Mouse (Mus musculus): Measurements from ENCODE around the gene Ccnq. TPM values are rescaled to one million over a fixed set of nuclear protein-coding genes. Genes with fewer than 3 reads are reported as not detected.
A peak's percentile ranks its signal among the peaks of the same experiment; 100 is the strongest.
"Not testable (repeated sequence)": the region's sequence is repeated elsewhere in the genome, so short reads cannot be mapped to it uniquely, and the experiment has no call there.

Ccnq gene
- polyA plus RNA-seq, 1 experiment from 2014 or later = 39.8 TPM

DNA sequence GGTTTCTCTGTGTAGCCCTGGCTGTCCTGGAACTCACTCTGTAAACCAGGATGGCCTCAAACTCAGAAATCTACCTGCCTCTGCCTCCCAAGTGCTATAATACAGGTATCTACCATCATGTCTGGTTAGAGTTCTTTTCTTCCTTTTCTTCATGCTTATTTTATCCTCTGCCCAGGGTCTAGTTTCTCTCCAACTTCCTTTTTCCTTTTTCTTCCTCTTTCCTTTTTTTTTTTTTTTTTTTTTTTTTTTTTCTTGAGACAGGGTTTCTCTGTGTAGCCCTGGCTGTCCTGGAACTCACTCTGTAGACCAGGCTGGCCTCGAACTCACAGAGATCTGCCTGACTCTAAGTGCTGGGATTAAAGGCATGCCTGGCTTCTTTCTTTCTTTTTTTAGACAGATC is 2.6 kb upstream of the Ccnq start:
- not testable (repeated sequence) for H3K4me1 ChIP-seq (replicated peaks); H3K4me3 ChIP-seq (replicated peaks); H3K4me2 ChIP-seq (replicated peaks); H3K9me3 ChIP-seq; H3K27ac ChIP-seq; H3K27me3 ChIP-seq (replicated peaks); H3K36me3 ChIP-seq; ATAC-seq; H3K9ac ChIP-seq
- whole genome bisulfite sequencing = 84% methylated on average over 1 of the region's 1 CpGs

DNA sequence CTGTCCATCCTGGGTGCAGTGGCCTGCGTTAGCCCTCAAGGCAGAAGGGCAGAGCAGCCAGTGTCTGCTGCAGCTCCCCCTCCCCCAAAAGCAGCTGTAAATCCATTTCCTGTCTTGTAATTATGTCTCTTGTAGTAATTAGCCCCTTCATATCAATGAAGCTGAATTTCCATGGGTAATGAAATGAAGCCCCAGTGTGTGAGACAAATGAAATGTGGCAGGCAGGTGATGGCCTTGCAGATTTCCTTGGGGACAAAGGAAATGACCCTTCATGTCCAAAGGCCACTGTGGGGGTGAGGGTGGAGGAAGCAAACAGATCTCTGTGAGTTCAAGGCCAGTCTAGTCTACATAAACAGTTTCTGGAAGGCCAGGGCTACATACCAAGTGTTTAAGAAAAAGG is 1.7 kb upstream of the Ccnq start:
- Histone ChIP-seq H3K4me2 (replicated peaks) (no peak overlapping the region), H3K4me3 (replicated peaks) (no peak overlapping the region), H3K9me3 (no peaks in the 10 kb centered on the region), H3K9ac (no peak overlapping the region), H3K27me3 (replicated peaks) (no peaks in the 10 kb centered on the region), H3K27ac (no peak overlapping the region), H3K4me1 (replicated peaks) (0 out of 2 replicates have a peak, but pooled peaks cover 5% of the 10 kb centered on the region), H3K36me3 (0 out of 2 replicates have a peak, but pooled peaks cover 2% of the 10 kb centered on the region)
- 76% methylated on average over 1 of the region's 1 CpGs for WGBS
- no peak for ATAC-seq

DNA sequence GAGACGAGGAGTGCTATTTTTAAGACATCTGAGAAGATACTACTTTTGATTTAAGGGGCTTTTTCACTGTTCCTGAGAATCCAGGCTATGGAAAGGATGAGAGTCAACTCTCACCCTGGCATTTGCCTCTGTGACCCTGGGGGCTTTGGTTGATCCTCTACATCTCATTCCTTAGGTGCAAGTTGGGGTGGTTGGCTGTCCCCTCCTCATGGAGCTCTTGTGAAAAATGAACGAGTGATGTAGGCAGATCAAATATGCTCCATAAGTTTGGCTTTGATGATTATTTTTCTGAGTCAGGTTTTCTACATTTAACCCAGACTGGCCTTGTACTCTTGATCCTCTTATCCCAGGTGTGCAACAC is 294 bp upstream of the Ccnq start:
- H3K27ac ChIP-seq = peak overlapping the region; percentile 84; the same call in 1 of the 2 replicates
- 0 out of 2 replicates have a peak, but pooled peaks cover 5% of the 10 kb centered on the region for H3K4me1 ChIP-seq (replicated peaks)
- peak overlapping the region; percentile 66 for H3K4me2 ChIP-seq (replicated peaks)
- no peaks in the 10 kb centered on the region for H3K27me3 ChIP-seq (replicated peaks)
- H3K9me3 ChIP-seq = no peaks in the 10 kb centered on the region
- H3K36me3 ChIP-seq = 0 out of 2 replicates have a peak, but pooled peaks cover 2% of the 10 kb centered on the region
- peak; percentile 23; the same call in 1 of the 2 replicates for ATAC-seq
- peak overlapping the region; percentile 69 for H3K4me3 ChIP-seq (replicated peaks)
- 5% methylated on average over 2 of the region's 2 CpGs for WGBS
- H3K9ac ChIP-seq = peak overlapping the region; percentile 64; the same call in 1 of the 2 replicates

DNA sequence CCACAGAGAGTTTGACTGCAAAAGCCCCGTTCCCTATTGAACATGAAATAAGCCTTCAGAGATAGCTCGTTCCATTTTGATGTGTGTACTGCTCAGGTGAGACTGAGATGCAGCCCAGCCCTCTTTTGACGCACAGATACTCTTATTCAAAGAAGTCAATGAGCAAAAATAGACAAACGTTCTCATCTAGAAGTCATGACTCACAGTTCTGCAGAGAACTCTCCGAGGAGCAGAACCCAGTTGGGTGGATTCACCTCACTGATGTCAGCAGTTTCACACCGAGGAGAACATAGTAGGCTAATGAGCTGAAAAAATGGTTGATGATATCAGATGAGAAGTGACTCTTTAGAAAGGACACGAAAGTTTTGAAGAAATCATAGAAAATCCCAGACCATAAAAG is 5.3 kb downstream of the Ccnq start:
- 0 out of 2 replicates have a peak, but pooled peaks cover 2% of the 10 kb centered on the region for H3K36me3 ChIP-seq
- H3K4me2 ChIP-seq (replicated peaks) = no peak overlapping the region
- no peak overlapping the region for H3K9ac ChIP-seq
- ATAC-seq = no peak
- H3K9me3 ChIP-seq = no peaks in the 10 kb centered on the region
- H3K4me3 ChIP-seq (replicated peaks) = no peak overlapping the region
- 0 out of 2 replicates have a peak, but pooled peaks cover 5% of the 10 kb centered on the region for H3K4me1 ChIP-seq (replicated peaks)
- no peaks in the 10 kb centered on the region for H3K27me3 ChIP-seq (replicated peaks)
- 83% methylated on average over 7 of the region's 7 CpGs for WGBS
- no peak overlapping the region for H3K27ac ChIP-seq

DNA sequence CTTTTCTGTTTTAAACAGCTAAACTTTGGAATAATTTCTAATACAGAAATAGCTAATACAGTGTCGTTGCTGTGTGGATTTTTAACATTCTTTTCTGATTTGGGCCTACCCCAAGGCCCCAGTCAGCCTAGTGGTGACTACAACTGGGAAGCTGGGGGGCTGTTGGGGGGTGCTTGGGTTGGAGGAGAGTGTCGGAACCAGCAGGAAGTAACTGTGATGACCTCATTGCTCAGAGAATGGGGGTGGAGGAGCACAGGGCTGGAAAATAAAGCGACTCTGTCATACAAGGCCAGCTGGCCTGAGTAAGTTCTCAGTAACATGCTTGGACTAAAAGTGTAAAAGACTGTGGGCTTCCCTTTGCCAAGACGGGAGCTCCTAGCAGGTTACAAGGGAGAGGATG is 6.1 kb downstream of the Ccnq start:
- 39% methylated on average over 4 of the region's 4 CpGs for WGBS
- H3K4me3 ChIP-seq (replicated peaks) = no peak overlapping the region
- no peak overlapping the region for H3K27ac ChIP-seq

DNA sequence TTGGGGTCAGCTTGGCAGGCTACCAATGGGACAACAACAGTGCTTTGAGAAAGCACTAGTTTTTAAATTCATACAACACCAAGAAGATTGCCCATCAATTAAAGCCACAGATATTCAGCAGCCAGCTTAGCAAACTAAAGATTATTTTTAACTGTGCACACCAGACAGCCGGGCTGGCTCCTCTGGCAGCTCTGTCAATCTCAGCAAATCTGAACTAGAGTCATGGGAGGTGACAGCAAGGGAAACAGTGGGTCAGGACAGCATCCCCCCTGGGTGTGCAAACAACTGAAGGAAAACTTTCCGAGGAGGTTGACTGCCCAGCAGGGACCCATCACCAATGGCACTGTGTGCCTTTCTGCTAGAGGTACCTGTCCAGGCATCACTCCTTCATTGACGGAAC is 9.1 kb downstream of the Ccnq start:
- no peak for ATAC-seq
- no peak overlapping the region for H3K9ac ChIP-seq
- 74% methylated on average over 3 of the region's 3 CpGs for WGBS
- H3K9me3 ChIP-seq = no peaks in the 10 kb centered on the region
- H3K36me3 ChIP-seq = no peaks in the 10 kb centered on the region
- H3K27me3 ChIP-seq (replicated peaks) = no peaks in the 10 kb centered on the region
- no peak overlapping the region for H3K27ac ChIP-seq
- no peaks in the 10 kb centered on the region for H3K4me1 ChIP-seq (replicated peaks)
- no peak overlapping the region for H3K4me2 ChIP-seq (replicated peaks)
- H3K4me3 ChIP-seq (replicated peaks) = no peak overlapping the region

More for the DNA sequence above, 6.1 kb downstream of the Ccnq start:
- Histone ChIP-seq H3K9ac (no peak overlapping the region), H3K36me3 (0 out of 2 replicates have a peak, but pooled peaks cover 2% of the 10 kb centered on the region), H3K9me3 (no peaks in the 10 kb centered on the region), H3K27me3 (replicated peaks) (no peaks in the 10 kb centered on the region), H3K4me1 (replicated peaks) (0 out of 2 replicates have a peak, but pooled peaks cover under 1% of the 10 kb centered on the region), H3K4me2 (replicated peaks) (no peak overlapping the region)
- ATAC-seq = no peak

DNA sequence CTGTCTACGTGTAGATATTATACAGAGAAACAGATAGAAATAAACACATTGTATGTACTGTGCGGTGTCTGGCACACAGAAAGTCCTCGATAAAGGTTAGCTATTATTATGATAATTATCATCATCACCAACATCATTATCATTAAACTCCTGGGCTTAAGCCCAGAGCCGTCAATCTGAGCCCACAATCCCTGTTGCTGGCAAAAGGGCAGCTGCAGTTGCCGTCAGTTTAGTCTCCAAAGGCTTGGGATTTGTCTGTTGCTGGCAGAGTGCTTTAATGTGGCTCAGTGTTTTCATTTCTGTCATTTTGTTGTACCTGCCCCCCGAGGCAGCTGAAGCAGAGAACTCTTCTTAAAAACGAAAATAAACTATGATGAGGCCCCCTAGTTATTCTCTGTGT is 9.6 kb downstream of the Ccnq start:
- no peaks in the 10 kb centered on the region for H3K27me3 ChIP-seq (replicated peaks)
- no peaks in the 10 kb centered on the region for H3K36me3 ChIP-seq
- H3K4me3 ChIP-seq (replicated peaks) = no peak overlapping the region
- no peak overlapping the region for H3K9ac ChIP-seq
- H3K27ac ChIP-seq = no peak overlapping the region
- WGBS = 77% methylated on average over 7 of the region's 7 CpGs
- no peak for ATAC-seq
- H3K9me3 ChIP-seq = no peaks in the 10 kb centered on the region
- H3K4me1 ChIP-seq (replicated peaks) = no peaks in the 10 kb centered on the region
- H3K4me2 ChIP-seq (replicated peaks) = no peak overlapping the region

DNA sequence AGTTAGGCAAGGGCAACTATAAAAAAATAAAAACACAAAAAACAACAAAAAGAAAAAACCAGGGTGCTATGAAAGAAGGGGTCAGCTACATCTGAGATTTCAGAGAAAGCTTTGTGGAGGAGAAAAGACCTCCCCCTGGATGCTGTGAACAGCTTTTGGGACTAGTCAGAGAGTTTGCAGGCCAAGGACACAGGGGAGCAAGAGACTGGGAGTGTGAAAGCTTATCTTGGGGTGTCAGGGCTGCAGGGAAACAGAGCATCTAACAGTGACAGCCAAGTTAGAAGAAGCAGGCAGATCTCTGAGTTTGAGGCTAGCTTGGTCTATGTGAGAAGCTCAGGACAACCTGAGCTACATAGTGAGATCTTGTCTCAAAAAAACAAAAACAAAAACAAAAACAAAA is 12.2 kb downstream of the Ccnq start:
- Histone ChIP-seq H3K36me3 (no peaks in the 10 kb centered on the region), H3K4me3 (replicated peaks) (no peak overlapping the region), H3K9me3 (no peaks in the 10 kb centered on the region), H3K4me2 (replicated peaks) (no peak overlapping the region), H3K27me3 (replicated peaks) (no peaks in the 10 kb centered on the region), H3K27ac (no peak overlapping the region), H3K9ac (no peak overlapping the region), H3K4me1 (replicated peaks) (no peaks in the 10 kb centered on the region)
- ATAC-seq = no peak

DNA sequence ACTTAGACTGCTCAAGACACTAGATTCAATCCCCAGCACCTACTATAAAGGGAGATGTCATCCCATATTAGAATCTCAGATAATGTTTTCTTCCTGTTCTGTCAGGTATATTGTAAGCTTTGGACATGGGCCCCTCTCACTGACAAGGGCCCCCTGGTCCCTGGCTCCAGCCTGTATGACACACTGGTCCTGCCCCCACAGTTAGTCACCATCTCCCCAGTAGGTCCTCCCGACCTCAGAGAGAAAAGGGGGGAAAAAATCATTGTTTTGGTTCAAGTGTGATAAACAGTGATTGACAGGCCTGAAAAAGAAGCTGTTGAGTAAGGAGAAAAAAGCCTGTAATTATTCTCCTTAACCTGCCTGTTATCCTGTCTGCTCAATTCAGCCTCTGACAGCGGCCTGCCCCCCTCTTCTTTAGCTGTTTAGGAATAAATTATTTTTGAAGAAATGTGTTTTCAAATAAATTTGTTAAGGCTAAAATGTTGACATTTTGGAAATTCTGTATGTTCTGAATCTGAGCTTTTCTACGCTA is 14.6 kb downstream of the Ccnq start:
- no peak overlapping the region for H3K4me3 ChIP-seq (replicated peaks)
- no peak overlapping the region for H3K4me2 ChIP-seq (replicated peaks)
- H3K9me3 ChIP-seq = no peaks in the 10 kb centered on the region
- H3K36me3 ChIP-seq = no peaks in the 10 kb centered on the region
- 75% methylated on average over 3 of the region's 3 CpGs for WGBS
- H3K9ac ChIP-seq = no peak overlapping the region
- no peak overlapping the region for H3K27ac ChIP-seq
- ATAC-seq = no peak
- H3K27me3 ChIP-seq (replicated peaks) = no peaks in the 10 kb centered on the region
- H3K4me1 ChIP-seq (replicated peaks) = no peaks in the 10 kb centered on the region

DNA sequence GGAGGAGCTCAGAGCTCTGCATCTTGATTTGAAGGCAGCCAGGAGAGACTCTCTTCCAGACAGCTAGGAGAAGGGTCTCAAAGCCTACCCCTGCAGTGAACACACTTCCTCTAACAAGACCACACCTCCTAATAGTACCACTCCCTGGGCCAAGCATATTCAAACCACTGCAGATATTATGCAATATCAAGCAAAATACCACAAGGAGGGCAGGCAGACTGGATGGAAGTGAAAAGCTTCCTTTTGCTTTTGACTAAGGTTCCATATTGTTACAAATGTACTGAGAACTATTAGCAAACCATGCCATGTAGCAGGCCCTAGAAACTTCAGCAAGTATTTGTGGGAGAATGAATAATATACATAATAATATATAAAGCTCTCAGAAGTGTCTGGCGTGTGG is 16.4 kb downstream of the Ccnq start:
- no peak for ATAC-seq
- Histone ChIP-seq H3K27ac (no peak overlapping the region), H3K9me3 (no peaks in the 10 kb centered on the region), H3K9ac (no peak overlapping the region), H3K27me3 (replicated peaks) (no peaks in the 10 kb centered on the region), H3K36me3 (no peaks in the 10 kb centered on the region), H3K4me2 (replicated peaks) (no peak overlapping the region), H3K4me3 (replicated peaks) (no peak overlapping the region), H3K4me1 (replicated peaks) (no peaks in the 10 kb centered on the region)
- WGBS = 81% methylated on average over 1 of the region's 1 CpGs

DNA sequence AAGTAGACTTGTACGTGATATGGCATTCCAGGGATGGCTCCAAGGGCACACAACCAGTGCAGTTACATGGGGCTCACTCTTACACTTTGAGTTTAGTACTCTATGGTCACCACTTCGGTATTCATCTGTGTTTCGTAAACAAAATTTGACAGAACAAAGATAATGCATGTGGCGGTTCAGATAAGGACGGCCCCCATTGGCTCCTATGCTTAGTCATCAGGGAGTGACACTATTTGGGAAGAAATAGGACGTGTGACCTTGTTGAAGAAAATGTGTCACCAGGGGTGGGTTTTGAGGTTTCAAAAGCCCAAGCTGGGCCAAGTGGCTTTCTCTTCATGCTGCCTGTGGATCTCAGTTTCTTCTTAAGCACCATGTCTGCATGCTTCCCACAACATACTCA is 18.9 kb downstream of the Ccnq start:
- H3K27me3 ChIP-seq (replicated peaks) = no peaks in the 10 kb centered on the region
- H3K36me3 ChIP-seq = no peaks in the 10 kb centered on the region
- H3K4me3 ChIP-seq (replicated peaks) = no peak overlapping the region
- H3K4me2 ChIP-seq (replicated peaks) = no peak overlapping the region
- H3K27ac ChIP-seq = no peak overlapping the region
- WGBS = 76% methylated on average over 6 of the region's 6 CpGs
- no peak overlapping the region for H3K9ac ChIP-seq
- no peak for ATAC-seq
- H3K4me1 ChIP-seq (replicated peaks) = no peaks in the 10 kb centered on the region
- H3K9me3 ChIP-seq = no peaks in the 10 kb centered on the region

DNA sequence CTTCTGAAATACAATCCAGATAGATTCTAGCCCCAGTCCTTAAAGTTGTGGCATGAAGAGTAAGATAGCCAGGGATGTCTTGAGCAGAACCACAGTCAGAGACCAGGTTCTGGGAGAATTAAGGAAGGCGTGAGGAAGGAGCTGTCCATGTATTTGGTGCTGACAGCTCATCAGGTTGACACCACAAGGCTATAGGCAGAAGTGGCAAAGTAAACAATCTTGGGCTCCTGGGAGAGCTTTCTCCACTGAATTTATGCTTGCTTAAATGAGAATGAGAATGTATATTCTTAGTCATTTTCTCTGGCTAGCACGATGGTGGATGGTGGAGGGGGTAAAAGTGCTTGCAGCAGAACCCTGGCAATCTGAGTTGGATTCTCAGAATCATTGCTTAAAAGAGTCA is 20.6 kb downstream of the Ccnq start:
- no peak for ATAC-seq
- Histone ChIP-seq H3K4me1 (replicated peaks) (no peaks in the 10 kb centered on the region), H3K27ac (no peak overlapping the region), H3K27me3 (replicated peaks) (no peaks in the 10 kb centered on the region), H3K4me2 (replicated peaks) (no peak overlapping the region), H3K9me3 (no peaks in the 10 kb centered on the region), H3K4me3 (replicated peaks) (no peak overlapping the region), H3K9ac (no peak overlapping the region), H3K36me3 (no peaks in the 10 kb centered on the region)
- 19% methylated on average over 2 of the region's 2 CpGs for WGBS

DNA sequence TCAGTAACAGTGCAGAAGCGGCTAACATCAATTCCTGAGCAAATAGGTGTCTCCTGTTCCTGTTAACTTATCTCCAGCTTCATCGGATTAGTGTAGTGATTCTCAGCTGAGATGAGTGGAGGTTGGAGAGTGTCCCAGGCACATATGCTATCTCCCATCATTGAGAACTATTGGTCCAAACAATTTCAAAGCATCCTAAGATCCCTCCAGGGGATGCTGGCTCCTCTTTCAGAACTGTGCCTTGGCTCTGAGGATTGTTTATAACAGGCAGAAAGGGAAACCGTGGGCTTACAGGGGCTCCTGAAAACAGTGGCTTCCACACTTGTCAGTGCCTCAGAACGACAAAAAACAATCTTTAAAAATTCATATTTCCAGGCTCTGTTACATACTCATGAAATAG is 23.5 kb downstream of the Ccnq start:
- no peaks in the 10 kb centered on the region for H3K36me3 ChIP-seq
- 69% methylated on average over 4 of the region's 4 CpGs for WGBS
- H3K9ac ChIP-seq = no peak overlapping the region
- H3K4me3 ChIP-seq (replicated peaks) = no peak overlapping the region
- H3K27me3 ChIP-seq (replicated peaks) = no peaks in the 10 kb centered on the region
- H3K4me1 ChIP-seq (replicated peaks) = no peaks in the 10 kb centered on the region
- H3K27ac ChIP-seq = no peak overlapping the region
- no peak for ATAC-seq
- H3K9me3 ChIP-seq = no peaks in the 10 kb centered on the region
- no peak overlapping the region for H3K4me2 ChIP-seq (replicated peaks)
